Mouse (Mus musculus) kidney, adult 9 months (tissue): ENCODE data around the gene Tmem95.
A peak's percentile ranks its signal among the peaks of the same experiment; 100 is the strongest.

Source experiments
- DNase-seq: peaks from one replicate; pipeline ENCODE4 v3.0.0; 2022

Tmem95 gene

GRCm38 (mm10) chr11:69838714-69839104 is 39.1 kb downstream of the Tmem95 start:
- DNase-seq: no peak

DNA sequence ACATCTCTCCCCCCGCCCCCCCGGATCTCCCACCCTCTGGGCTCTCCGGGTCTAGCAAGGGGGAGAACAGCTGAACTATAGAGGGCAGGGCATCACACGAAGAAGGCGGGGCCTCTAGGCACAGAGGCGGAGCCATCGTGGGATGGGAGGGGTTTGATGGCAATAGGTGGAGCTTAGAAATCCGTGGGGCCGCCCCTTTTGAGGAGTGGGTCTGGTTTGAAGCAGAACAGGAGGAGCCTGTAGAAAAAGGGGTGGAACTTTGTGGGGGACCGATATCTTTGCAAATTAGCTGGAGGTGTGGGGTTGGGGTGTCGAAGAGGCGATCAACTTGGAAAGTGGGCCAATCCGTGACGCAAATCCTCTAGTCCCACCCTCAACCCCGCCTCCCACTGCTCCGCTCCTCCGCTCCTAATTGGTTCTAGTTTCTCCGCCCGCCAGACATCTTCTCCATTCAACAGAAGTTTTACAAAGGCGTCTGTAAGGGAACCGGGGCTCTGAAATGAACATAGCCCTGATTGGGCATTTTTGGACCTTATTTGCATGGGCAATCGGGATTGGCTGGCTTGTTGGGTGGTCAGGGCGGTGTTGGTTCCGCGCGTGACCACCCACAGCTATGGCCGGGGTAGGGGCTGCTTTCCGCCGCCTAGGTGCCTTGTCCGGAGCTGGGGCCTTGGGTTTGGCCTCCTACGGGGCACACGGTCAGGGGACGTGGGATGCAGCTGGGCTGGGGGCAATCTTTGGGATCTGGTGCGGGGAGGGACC is 39.7 kb downstream of the Tmem95 start, which contains the start of gene Tmem256:
TSS of gene Tmem256 (plus strand) at position 563 of the 762 bp plus-strand sequence.
- DNase-seq: peak; percentile 99

- no peak for DNase-seq
Measured at GRCm38 (mm10) chr11:69837604-69837951, 40.2 kb downstream of the Tmem95 start, which contains the start of gene Nlgn2. TSS of gene Nlgn2 (minus strand) at chr11:69837784.

DNA sequence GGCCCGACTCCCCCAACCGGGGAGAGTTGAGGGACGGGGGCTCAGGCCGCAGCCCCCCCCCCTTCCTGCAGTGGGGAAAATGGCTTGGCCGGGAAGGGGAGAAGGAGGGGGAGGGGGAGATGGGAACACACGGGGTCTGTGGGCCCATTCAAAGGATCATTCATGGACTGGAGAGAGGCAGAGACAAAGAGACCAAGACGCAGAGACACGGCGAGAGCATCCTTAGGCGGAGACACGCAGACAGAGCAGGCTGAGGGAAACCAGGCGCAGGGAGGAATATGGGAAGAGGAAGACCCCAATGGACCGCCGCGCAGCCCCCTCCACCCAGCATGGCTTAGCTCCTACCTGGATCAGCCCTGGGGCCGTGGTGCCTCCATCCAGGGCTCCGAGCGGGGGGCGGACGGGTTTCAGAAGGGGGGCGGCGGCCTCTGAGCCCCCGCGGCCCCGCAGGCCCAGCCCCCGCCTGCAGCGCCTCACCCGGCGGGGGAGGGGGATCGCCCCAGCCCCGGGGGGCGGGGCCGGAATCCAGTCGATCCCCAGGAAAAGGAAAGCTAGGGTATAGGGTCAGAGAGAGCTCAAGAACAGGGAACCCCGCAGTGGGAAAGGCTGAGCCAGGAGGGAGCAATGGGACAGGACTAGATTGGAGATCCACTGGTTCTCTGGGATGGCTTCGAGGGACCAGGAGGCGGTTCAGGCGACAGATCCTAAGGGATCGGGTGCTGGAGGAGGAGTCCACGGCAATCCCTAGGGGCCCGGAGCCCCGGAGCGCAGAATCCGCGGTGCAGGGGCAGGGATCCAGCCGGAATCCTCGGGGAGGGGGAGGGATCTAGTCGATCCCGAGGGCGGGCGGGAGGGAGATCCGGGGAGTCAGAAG is 40.9 kb downstream of the Tmem95 start:
- DNase-seq: peak; percentile 30

DNA sequence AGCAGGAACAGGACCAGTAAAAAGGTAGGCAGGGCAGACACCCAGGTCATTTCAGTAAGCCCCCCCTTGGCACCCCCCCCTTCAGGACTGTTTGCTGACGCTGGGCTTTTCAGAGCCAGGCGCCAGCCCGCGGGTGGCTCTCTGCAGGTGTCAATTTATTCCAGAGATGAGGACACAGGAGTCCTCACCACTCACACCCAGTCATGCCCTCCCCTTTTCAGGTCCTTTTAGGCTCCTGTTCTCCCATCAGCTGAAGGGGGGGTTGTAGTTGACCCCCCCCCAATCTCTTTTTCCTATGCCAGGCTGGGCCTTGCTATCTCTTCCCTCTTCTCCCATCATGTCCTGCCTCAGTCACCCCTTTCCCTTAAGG is 41.9 kb downstream of the Tmem95 start:
- DNase-seq: no peak

DNA sequence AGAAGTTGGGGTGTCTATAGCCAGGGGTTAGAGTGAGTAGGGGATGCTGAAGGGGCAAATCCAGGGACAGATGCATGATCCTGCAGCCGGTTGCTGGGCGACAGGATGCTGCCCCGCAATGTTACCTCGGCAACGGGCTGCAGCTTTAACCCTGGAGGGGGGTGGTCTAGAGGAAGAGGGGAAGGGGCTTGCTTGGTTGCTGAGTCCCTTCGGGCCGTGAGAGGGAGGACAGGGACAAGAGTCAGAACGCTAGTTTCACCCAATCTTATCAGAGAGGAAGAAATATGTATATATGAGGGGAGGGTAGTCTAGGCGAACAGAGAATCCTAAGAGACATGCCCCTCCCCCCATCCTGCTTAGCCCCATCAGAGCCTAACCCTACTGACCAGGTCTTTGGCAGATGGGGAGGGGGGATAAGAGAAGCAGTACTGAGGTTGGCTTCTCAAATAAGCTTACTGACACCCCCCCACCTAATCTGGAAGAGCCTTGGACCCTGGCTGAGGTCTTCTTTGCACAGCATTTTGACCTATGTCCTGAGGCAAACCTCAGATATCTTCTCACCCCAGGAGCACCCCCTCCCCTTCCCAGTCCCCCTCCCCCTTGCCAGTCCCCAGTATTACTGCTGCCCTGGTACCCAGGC is 42.4 kb downstream of the Tmem95 start:
- DNase-seq: no peak

DNA sequence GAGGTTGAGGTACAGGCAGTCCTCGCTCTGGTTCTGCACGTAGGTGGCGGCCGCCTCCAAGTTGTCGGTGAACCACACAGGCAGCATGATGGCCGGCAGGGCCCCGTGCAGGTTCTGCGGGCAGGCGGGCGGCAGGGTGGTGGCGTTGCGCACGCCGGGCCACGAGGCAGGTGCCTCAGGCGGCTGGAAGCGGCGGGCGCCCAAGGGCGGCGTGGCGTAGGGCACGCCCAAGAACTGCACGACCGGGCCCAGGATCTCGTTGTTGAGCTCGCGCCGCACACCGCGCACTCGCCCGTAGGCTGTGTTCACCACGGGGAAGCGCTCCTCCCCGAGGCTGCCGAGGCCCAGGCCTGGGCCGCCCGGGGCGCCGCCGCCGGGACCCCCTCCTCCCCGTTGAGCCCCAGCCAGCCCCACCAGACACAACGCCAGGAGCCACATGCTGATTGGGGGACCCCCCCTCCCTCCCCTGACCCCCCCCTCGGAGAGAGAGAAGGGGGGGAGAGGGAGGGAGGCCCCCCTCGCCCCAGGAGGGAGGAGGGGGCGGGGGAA is 43.7 kb downstream of the Tmem95 start:
- DNase-seq: peak; percentile 32

DNA sequence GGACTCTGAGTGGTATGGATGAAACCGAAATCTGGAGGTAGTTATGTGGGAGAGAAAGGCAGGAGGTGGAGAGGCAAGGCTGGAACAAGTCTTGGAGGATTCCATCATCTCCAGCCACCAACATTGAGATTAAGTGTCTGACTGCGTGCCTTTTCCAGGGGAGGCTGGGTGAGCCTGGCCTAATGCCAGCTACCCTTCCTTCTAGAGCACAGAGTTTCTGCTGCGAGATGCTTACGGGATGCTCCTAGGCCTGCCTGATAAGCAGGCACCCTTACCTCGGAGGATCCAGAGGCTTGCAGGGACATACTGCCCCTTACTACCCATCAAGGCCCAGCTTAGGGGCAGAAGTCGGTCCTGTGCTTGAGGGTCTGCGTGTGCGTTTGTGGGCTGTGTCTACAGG is 44.3 kb downstream of the Tmem95 start:
- no peak for DNase-seq

- DNase-seq: no peak
Measured at GRCm38 (mm10) chr11:69828832-69829231, 49.0 kb downstream of the Tmem95 start.
